ENCODE assay signal across 9 mouse cellular contexts in the genomic region with DNA sequence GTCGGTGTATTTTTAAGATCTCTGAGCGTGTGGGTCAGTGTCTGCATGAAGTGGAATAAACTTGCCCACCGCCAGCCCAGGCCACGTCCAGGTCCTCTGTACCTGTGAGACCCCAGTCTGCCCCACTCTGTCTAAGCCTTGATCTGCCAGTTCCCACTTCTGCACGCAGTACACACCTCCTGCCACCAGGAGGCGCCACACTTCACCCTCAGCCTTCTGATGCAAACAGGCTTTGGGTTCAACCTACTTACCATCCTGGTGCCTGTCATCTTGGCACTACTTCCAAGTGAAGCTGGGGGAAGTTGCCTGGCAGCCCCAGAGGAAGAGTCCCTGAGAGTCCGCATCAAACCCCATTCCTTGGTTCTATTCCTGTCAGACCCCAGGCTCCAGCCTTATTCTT. TPM values are rescaled to one million over a fixed set of nuclear protein-coding genes. Genes with fewer than 3 reads are reported as not detected.
DNase-seq lines count a peak whose midpoint lies in the region; ATAC-seq and TF ChIP-seq lines count a peak whose summit lies in the region.
"Had no signal": no experiment of that assay in that cellular context is flagged by ENCODE, and none has a peak within 500 bp of the region (broad histone marks: within the 10 kb centered on the region; RNA-seq: fewer than 3 reads in every experiment).

No protein-coding gene starts in this region.

- TF ChIP-seq POLR2A in kidney, adult 2 months (IDR thresholded peaks at IDR 0.05; ENCODE audit: low read depth, low read length), result no peak

- no peak for ATAC-seq in kidney, embryonic 14.5 days (ENCODE audit: low FRiP score, low TSS enrichment)
- ATAC-seq in neural tube, embryonic 11.5 days (ENCODE audit: insufficient read depth, low FRiP score, low TSS enrichment), result no peak

- TF ChIP-seq CTCF in kidney, adult 2 months (conservative IDR thresholded peaks at IDR 0.05; ENCODE audit: insufficient read depth, insufficient read length, low read depth, low read length), result peak; percentile 96

- no peaks in the 10 kb centered on the region for H3K27me3 ChIP-seq in kidney, adult 2 months (replicated peaks; ENCODE audit: control insufficient read depth, insufficient read depth, low read length)
- H3K27me3 ChIP-seq in kidney, embryonic 14.5 days (ENCODE audit: control insufficient read depth, insufficient read depth, low read length), result peaks cover 3% of the 10 kb centered on the region; the same call in 1 of the 2 replicates
- no peaks in the 10 kb centered on the region for H3K27me3 ChIP-seq in limb, embryonic 10.5 days (ENCODE audit: low read depth, poor library complexity, severe bottlenecking)
- H3K27me3 ChIP-seq in neural tube, embryonic 11.5 days (ENCODE audit: control insufficient read depth, insufficient read depth, low read length), result no peaks in the 10 kb centered on the region

- H3K9ac ChIP-seq in kidney, embryonic 14.5 days (ENCODE audit: low read depth, low read length), result no peak overlapping the region
- no peak overlapping the region for H3K9ac ChIP-seq in neural tube, embryonic 11.5 days (ENCODE audit: low read length)

- peak overlapping the region; percentile 58 for H3K27ac ChIP-seq in kidney, adult 2 months (ENCODE audit: insufficient read depth, low read depth, low read length)
- H3K27ac ChIP-seq in kidney, embryonic 14.5 days (ENCODE audit: low read depth, low read length), result no peak overlapping the region
- no peak overlapping the region for H3K27ac ChIP-seq in limb, embryonic 10.5 days
- no peak overlapping the region for H3K27ac ChIP-seq in neural tube, embryonic 11.5 days (ENCODE audit: low read depth, low read length)

- H3K4me2 ChIP-seq in kidney, embryonic 14.5 days (replicated peaks; ENCODE audit: low read depth, low read length), result no peak overlapping the region
- H3K4me2 ChIP-seq in neural tube, embryonic 11.5 days (ENCODE audit: low read depth), result no peak overlapping the region

- DNase-seq in kidney, adult 2 months, result peak; percentile 79
- peak; percentile 39 for DNase-seq in Muller cell, postnatal 12 days (ENCODE audit: inconsistent ontology term)
- peak; percentile 86 to 88 for DNase-seq in cerebellum, postnatal 36 days
- DNase-seq in heart, postnatal 14 days, result peak; percentile 77 to 83
- peak; percentile 79 for DNase-seq in limb, embryonic 10.5 days (ENCODE audit: low spot score)
- peak; percentile 72 for DNase-seq in neural tube, embryonic 11.5 days (ENCODE audit: low spot score)
- DNase-seq in thymus, postnatal 36 days, result peak; percentile 75

- WGBS in kidney, adult 2 months, result 66% methylated on average over 7 of the region's 7 CpGs
- WGBS in kidney, embryonic 14.5 days, result 66% methylated on average over 7 of the region's 7 CpGs
- WGBS in limb, embryonic 10.5 days, result 63% methylated on average over 7 of the region's 7 CpGs
- 57% methylated on average over 7 of the region's 7 CpGs for WGBS in neural tube, embryonic 11.5 days

- peaks cover 8% of the 10 kb centered on the region; the same call in 1 of the 2 replicates for H3K4me1 ChIP-seq in kidney, adult 2 months (ENCODE audit: control insufficient read depth, insufficient read depth, low read length)
- H3K4me1 ChIP-seq in kidney, embryonic 14.5 days (ENCODE audit: control insufficient read depth, insufficient read depth, low read length), result no peaks in the 10 kb centered on the region
- peaks cover 15% of the 10 kb centered on the region for H3K4me1 ChIP-seq in limb, embryonic 10.5 days
- no peaks in the 10 kb centered on the region for H3K4me1 ChIP-seq in neural tube, embryonic 11.5 days (ENCODE audit: control insufficient read depth, insufficient read depth, low read length)

- intact Hi-C loops in heart, postnatal 14 days (cut with DNase I), result loop anchor here (2.0 kb wide), 1 partner anchor 69 kb away; no protein-coding TSS in a partner anchor

- H3K36me3 ChIP-seq in kidney, adult 2 months (ENCODE audit: control insufficient read depth, insufficient read depth, low read length), result peaks cover 2% of the 10 kb centered on the region; the same call in 1 of the 2 replicates
- H3K36me3 ChIP-seq in kidney, embryonic 14.5 days (ENCODE audit: control insufficient read depth, insufficient read depth, low read length), result peaks cover 37% of the 10 kb centered on the region
- H3K36me3 ChIP-seq in limb, embryonic 10.5 days, result peaks cover 54% of the 10 kb centered on the region
- peaks cover 14% of the 10 kb centered on the region for H3K36me3 ChIP-seq in neural tube, embryonic 11.5 days (ENCODE audit: control insufficient read depth, insufficient read depth, low read length)

- no peak overlapping the region for H3K4me3 ChIP-seq in kidney, adult 2 months (ENCODE audit: insufficient read depth, low read depth, low read length)
- no peak overlapping the region for H3K4me3 ChIP-seq in kidney, embryonic 14.5 days (ENCODE audit: low read length)
- no peak overlapping the region for H3K4me3 ChIP-seq in limb, embryonic 10.5 days
- no peak overlapping the region for H3K4me3 ChIP-seq in neural tube, embryonic 11.5 days (ENCODE audit: low read depth, low read length)
- H3K4me3 ChIP-seq: erythroblast, embryonic 14.5 days had no signal

- no peaks in the 10 kb centered on the region; the same call in 1 of the 2 replicates for H3K9me3 ChIP-seq in kidney, embryonic 14.5 days (ENCODE audit: control insufficient read depth, low read length)
- H3K9me3 ChIP-seq in limb, embryonic 10.5 days (replicated peaks), result no peaks in the 10 kb centered on the region
- no peaks in the 10 kb centered on the region; the same call in 1 of the 2 replicates for H3K9me3 ChIP-seq in neural tube, embryonic 11.5 days (ENCODE audit: control insufficient read depth, low read length)

RNA-seq across cellular contexts. Expression of a gene that starts 14.3 kb away (rescaled TPM):
- polyA plus RNA-seq in kidney, adult 2 months (2012; rRNA removed), result 224 and 317 TPM in 2 replicates
- 38.3 and 46.0 TPM in 2 replicates for polyA plus RNA-seq in kidney, embryonic 14.5 days (2014; fragmentation: Nextera tagmentation; extraction: Ambion mirVana)
- 100 to 1,000 TPM; 163 to 172 TPM for total RNA-seq in heart, postnatal 14 days (2021)
- polyA plus RNA-seq in limb, embryonic 10.5 days (2016; fragmentation: Nextera tagmentation; extraction: Ambion mirVana), result 72.5 and 74.9 TPM in 2 replicates
- polyA plus RNA-seq in neural tube, embryonic 11.5 days (2014; fragmentation: Nextera tagmentation; extraction: Ambion mirVana), result 71.9 and 82.2 TPM in 2 replicates

RNA-seq across cellular contexts. Expression of a gene that starts 20.8 kb away (rescaled TPM):
- 27.4 and 33.2 TPM in 2 replicates for polyA plus RNA-seq in kidney, adult 2 months (2012; rRNA removed)
- 7.2 and 12.4 TPM in 2 replicates for polyA plus RNA-seq in kidney, embryonic 14.5 days (2014; fragmentation: Nextera tagmentation; extraction: Ambion mirVana)
- 10 to 100 TPM; 20.4 to 22.7 TPM for total RNA-seq in heart, postnatal 14 days (2021)
- 11.4 and 13.0 TPM in 2 replicates for polyA plus RNA-seq in limb, embryonic 10.5 days (2016; fragmentation: Nextera tagmentation; extraction: Ambion mirVana)
- 13.3 and 13.8 TPM in 2 replicates for polyA plus RNA-seq in neural tube, embryonic 11.5 days (2014; fragmentation: Nextera tagmentation; extraction: Ambion mirVana)

RNA-seq across cellular contexts. Expression of a gene that starts 26.6 kb away (rescaled TPM):
- polyA plus RNA-seq in kidney, adult 2 months (2012; rRNA removed), result 32.1 and 36.5 TPM in 2 replicates
- polyA plus RNA-seq in kidney, embryonic 14.5 days (2014; fragmentation: Nextera tagmentation; extraction: Ambion mirVana), result 16.4 and 19.7 TPM in 2 replicates
- 10 to 100 TPM; 31.4 to 35.1 TPM for total RNA-seq in heart, postnatal 14 days (2021)
- 16.6 and 17.2 TPM in 2 replicates for polyA plus RNA-seq in limb, embryonic 10.5 days (2016; fragmentation: Nextera tagmentation; extraction: Ambion mirVana)
- polyA plus RNA-seq in neural tube, embryonic 11.5 days (2014; fragmentation: Nextera tagmentation; extraction: Ambion mirVana), result 47.4 and 61.2 TPM in 2 replicates

RNA-seq across cellular contexts. Expression of a gene that starts 36.0 kb away (rescaled TPM):
- polyA plus RNA-seq in kidney, adult 2 months (2012; rRNA removed), result 0.16 and 0.65 TPM in 2 replicates
- 0.93 TPM in 1 of 2 replicates, not detected in the other for polyA plus RNA-seq in kidney, embryonic 14.5 days (2014; fragmentation: Nextera tagmentation; extraction: Ambion mirVana)
- not detected for total RNA-seq in heart, postnatal 14 days (2021)
- polyA plus RNA-seq in limb, embryonic 10.5 days (2016; fragmentation: Nextera tagmentation; extraction: Ambion mirVana), result 0.97 and 2.1 TPM in 2 replicates
- polyA plus RNA-seq in neural tube, embryonic 11.5 days (2014; fragmentation: Nextera tagmentation; extraction: Ambion mirVana), result 0.44 and 0.87 TPM in 2 replicates
- polyA plus RNA-seq: erythroblast, embryonic 14.5 days had no signal

RNA-seq across cellular contexts. Expression of a gene that starts 44.0 kb away (rescaled TPM):
- 26.6 and 31.1 TPM in 2 replicates for polyA plus RNA-seq in kidney, adult 2 months (2012; rRNA removed)
- polyA plus RNA-seq in kidney, embryonic 14.5 days (2014; fragmentation: Nextera tagmentation; extraction: Ambion mirVana), result 0.89 and 2.0 TPM in 2 replicates
- total RNA-seq in heart, postnatal 14 days (2021), result 1 to 10 TPM; 8.9 to 9.8 TPM
- 0.15 and 0.38 TPM in 2 replicates for polyA plus RNA-seq in limb, embryonic 10.5 days (2016; fragmentation: Nextera tagmentation; extraction: Ambion mirVana)
- 0.42 and 0.58 TPM in 2 replicates for polyA plus RNA-seq in neural tube, embryonic 11.5 days (2014; fragmentation: Nextera tagmentation; extraction: Ambion mirVana)
